Mouse (Mus musculus) myocyte (in vitro differentiated cells): ENCODE results near the gene Prkg1.

ENCODE experiments used
- E2F4 ChIP-seq: IDR thresholded peaks from one replicate; pipeline ENCODE4 v1.6.1; 2011; ENCODE audit warnings: mild to moderate bottlenecking, control low read depth, moderate library complexity; ENCODE audit not compliant: insufficient read depth
- MAX ChIP-seq: IDR thresholded peaks from one replicate; pipeline ENCODE4 v1.6.1; 2011; ENCODE audit warnings: low read depth, mild to moderate bottlenecking, control low read depth
- POLR2A ChIP-seq: IDR thresholded peaks from one replicate; pipeline ENCODE4 v1.6.1; 2011; ENCODE audit warnings: low read depth, mild to moderate bottlenecking, control low read depth, moderate library complexity; ENCODE audit not compliant: insufficient read length
- TCF12 ChIP-seq: IDR thresholded peaks from one replicate; pipeline ENCODE4 v1.6.1; 2011; ENCODE audit warnings: mild to moderate bottlenecking, control low read depth; ENCODE audit not compliant: poor library complexity, insufficient read depth, severe bottlenecking
- USF1 ChIP-seq: IDR thresholded peaks from one replicate; pipeline ENCODE4 v1.6.1; 2011; ENCODE audit warnings: low read depth, mild to moderate bottlenecking, control low read depth, moderate library complexity

DNA sequence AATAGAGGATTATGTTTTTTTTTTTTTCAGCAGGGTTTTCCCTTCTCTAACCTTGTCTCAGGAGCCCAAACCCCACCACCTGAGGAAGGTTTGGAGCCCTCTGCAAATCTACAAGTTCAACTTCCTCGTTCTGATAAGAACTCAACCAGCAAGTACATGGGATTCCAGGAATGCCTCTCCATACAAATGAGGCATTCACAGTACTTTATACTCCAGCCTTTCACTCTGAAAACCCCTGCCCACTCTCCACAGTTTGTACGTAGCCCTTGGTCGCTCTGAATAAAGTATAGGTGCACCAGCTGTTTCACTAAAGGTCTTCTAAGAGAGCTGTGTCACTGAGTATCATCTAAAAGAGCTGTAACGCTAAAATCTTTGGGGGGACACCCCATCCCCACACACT is 402.8 kb downstream of the Prkg1 start:
- TF ChIP-seq MAX (no peak), TCF12 (no peak), E2F4 (no peak), USF1 (no peak), POLR2A (no peak)
